Mouse (Mus musculus): ENCODE results near the gene Naa80. TPM values are rescaled to one million over a fixed set of nuclear protein-coding genes. Genes with fewer than 3 reads are reported as not detected.

Naa80 gene
- total RNA-seq, 2 experiments from 2014 or later: 13.0 to 16.2 TPM

DNA sequence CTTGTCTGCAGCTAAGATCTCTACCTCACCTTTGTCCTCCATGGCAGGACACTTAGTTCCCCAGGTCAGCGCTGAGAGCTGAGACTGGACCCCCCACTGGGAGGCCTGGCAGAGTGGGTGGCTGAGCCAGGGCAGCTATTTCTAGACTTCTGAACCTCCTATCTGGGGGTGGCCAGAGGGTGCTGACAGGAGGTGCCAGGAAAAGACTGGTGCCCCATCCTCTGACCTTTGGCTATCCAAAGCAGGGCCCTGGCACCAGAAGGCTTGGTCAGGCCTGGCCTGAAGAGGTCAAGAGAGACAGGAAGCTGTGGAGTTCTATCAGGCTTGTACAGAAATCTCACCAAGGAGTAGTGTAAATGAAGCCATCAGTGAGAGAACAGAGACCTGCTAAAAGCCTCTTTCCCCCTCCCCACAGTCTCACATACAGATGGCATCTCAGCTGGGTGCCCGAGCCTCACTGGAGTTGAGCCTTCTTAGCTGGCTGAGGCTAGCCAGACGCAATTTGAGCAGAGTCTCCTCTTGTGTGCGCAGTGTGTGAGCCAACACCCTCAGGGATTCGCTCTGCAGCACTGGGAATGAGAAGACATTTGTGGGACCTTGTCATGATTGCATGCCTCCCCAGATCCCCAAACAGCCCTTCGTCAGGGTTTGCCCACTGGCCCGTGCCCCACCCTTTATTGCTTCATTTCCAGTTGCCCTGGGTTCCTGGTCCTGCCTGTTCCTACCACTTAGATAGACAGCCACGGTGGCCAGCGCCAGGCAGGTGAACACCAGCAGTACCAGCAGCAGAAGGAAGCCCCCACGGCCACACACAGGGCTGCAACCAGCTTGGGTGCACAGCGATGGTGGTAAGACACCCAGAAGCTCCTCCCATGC lies 14.7 kb downstream of the Naa80 start:
- peak; percentile 70 to 81 for DNase-seq
- intact Hi-C loops (cut with DNase I): no loop called here

DNA sequence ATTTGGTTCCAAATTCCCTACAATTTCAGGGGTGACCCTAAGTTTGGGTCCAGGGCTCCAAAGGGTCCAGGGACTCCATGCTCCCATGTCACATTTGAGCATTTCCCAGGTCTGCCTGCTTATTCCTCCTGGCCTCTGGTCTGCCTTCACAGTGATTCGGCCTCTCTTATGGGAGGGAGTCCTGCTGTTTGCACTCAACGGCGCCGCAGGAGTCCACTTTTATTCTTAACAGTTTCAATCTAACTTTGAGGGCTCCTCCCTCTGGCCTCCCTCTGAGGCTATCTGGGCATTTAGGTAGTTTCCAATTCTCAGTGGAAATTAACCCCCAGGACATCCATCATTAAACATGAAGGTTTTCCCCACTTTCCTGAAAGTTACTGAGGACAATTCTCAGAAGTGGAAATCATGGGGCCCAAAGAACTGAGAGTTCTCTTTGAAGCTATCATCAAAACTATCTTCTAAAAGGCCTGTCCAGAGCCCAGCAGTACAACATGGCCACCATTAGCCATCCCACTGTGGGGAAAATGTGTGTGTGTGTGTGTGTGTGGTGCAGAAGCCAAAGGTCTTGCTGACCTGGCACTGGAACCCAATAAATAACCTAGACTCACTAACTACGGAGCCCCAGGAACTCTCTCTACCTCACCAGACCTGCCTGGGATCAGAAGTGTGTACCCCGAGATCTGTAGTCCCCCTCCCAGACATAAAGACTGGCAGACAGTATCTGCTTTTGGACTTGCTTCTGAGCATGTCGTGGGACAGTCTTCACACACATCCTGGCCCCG lies 15.8 kb downstream of the Naa80 start:
- intact Hi-C loops (cut with DNase I): no loop called here
- no peak for DNase-seq

DNA sequence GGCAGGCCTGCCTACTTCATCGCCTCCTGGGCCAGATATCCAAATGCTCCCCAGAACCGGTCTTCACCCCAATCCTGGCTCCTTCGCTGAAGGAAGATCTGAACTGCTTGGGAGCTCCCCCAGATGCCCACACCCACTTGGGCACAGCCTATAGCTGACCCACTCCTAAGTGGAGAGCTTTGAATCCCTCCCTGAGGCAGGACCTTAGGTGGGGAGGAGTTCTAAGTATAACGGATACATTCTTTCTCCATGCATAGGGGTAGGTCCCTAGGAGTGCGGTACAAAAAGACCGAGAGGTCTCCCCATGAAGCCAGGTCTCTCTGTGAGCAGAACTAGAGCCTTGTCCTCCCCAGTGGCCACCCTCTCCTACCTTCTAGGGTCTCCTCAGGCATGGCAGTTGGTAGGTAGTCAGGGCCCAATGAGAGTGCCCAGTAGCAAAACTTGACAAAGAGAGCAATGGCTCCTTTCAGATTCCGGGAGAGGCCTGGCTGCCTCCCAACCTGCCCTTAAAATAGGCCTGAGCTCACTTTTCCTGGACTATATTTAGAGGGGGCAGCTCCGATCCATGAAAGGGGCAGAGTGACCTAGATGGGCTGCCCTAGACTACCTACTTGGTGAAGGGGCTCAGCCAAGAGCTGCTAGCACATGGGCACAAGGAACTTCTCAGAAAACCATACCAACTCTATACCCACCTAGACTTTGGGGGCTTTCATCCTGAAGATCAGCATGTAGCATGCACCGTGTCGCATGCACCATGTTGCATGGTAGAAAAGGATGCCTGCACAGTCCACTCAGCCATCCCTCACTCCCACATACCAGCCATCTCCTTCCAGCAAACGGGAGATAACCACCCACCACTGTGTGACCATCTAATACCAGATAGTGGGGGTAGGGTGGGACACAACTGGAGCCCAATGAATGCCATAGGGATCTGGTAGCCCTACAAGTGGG lies 18.2 kb downstream of the Naa80 start:
- intact Hi-C loops (cut with DNase I): no loop called here
- peak; percentile 91 for DNase-seq

DNA sequence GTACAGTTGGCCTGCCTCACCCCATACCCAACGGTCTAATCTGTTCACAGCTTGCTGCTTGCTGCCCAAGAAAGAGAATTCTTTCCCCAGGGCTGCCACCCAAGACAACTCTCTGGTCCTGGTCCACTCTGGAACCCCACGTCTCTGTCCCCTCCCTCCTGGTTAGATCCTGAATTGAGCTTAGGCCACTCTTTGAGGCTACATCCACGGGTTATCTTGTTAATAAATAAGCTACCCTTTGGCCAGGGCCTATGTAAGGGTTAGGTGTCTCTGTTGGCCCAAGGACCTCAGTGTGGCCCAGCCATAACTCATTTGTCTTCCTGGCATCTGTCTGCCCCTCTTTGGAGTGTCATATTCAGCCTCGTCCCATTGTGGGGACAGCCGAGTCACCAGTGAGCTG lies 19.7 kb downstream of the Naa80 start:
- no peak for DNase-seq
- intact Hi-C loops (cut with DNase I): no loop called here

DNA sequence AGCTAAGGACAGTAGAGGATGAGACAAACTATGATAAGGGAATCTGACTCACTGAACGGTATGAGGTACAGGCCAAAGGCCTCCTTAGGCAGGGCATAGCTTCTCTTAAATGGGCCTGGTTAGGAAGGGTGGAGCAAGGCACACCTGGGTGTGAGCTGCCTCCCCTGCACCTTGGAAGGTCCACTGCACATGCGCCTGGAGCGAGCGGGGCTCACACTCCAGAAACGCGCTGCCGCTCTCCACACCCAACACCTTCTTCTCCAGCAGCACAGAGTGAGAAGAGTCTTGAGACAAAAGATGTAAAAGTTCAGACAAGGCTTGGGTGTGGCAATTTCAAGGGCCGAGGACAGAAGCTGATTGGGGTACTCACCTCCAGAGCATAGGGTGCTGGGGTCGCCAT lies 20.7 kb downstream of the Naa80 start:
- intact Hi-C loops (cut with DNase I): no loop called here
- DNase-seq: no peak

DNA sequence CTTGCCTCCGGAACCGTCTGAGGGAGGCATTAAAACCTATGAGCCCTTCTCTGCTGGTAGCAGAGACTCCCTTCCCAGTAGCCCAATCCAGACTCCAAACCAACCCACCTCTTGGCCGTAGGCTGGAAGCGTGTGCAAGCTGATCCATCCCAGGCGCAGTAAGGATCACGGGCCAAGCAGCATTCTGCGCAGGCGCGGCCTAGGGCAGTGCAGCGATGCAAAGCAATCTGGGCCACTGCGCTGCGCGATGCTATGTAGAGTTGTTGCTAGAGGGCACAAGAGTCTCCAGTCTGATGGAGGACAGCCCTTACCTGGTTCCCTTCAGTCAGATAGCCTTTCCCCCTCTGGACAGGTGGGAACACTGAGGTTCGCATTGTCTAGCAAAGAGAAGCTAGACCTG lies 21.2 kb downstream of the Naa80 start:
- intact Hi-C loops (cut with DNase I): loop anchor here (5.0 kb wide), 1 partner anchor 137 kb away; no protein-coding TSS in a partner anchor
- no peak for DNase-seq

DNA sequence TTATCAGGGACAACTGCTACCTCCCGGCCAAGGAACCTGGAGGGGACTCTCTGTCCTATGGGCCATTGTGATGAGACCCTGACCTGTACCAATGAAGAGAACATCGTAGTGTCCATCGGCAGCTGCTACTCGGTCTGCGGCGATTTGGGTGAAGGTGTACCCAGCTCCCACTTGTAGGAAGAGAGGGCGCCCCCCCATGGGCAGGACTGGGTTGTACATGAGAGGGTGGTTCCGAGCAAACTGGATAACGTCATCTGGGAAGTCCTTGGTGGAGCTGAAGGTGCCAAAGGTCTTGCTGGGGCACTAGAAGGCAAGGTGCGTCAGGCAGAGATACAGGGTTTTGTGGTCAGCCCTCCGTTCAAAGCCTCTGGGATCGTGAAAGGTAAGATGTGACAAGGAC lies 22.1 kb downstream of the Naa80 start:
- DNase-seq: no peak
- intact Hi-C loops (cut with DNase I): loop anchor here (5.0 kb wide), 1 partner anchor 137 kb away; no protein-coding TSS in a partner anchor

DNA sequence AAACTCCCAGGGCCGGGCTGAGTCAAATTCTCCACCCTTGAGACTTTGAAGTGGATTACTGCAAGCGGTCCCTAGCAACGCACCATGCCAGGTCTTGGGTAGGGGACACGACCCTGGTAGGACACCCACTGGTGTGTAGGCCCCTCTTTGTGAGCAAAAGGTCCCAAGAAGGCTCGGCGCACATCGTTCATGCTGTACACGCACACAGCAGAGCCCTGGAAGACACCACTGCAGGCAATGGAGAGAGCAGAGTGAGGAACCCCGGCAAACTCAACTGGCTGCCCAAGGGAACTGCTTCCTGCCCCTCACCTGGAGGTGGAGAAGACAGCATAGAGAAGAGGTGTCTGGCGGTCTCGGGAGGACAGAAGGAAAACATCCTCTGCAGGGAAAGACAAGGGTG lies 22.6 kb downstream of the Naa80 start:
- no peak for DNase-seq
- intact Hi-C loops (cut with DNase I): loop anchor here (5.0 kb wide), 1 partner anchor 136 kb away; no protein-coding TSS in a partner anchor

DNA sequence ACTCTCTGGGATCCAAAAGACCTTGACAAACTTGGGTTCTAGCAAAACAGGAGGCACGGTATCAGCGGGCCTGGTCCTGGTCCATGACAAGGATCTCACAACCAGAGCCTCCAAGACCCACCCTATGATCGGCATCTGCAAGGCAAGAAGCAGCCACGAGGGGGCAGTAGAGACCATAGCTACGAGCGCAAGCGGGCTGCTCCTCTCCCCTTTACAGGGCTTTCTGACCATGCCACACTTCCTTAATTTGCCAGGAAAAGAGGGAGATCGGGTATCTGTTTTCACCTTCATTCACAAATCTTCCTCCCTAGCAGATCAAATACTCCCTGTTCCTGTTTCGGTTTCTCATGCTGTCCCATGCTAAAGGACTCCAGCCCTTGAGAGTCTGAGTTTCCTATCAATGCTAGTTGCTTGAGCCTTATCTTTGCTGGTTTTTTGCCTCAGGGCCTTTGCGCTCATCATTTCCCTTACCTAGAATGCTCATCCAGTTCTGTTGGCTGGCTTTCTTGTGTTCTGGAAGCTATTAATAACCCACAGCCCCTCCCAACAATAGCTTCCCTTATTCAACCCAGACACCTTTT lies 23.5 kb downstream of the Naa80 start:
- peak; percentile 94 to 97 for DNase-seq
- intact Hi-C loops (cut with DNase I): loop anchor here (1.0 to 5.0 kb wide), 3 partner anchors 42 to 135 kb away; no protein-coding TSS in a partner anchor

DNA sequence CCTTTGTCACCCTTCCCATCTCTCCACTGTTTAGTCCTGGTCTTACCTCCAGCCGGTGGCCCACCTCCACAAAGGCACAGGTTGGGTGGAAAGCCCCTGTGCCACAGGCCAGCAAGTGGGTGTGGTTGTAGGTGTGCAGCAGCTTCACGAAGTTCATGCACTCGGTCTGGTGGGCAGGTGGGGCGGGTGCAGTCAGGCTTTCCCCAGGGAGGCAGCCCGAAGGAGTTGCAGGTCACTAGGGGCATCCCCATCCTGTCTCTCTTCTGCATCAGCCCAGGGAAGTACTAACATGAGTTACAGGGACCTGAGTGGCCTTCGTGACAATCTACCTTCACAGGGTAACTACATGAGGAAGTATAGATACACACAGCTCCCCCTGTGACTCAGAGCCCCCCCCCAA lies 24.6 kb downstream of the Naa80 start:
- intact Hi-C loops (cut with DNase I): loop anchor here (5.0 kb wide), 1 partner anchor 134 kb away; no protein-coding TSS in a partner anchor
- no peak for DNase-seq

DNA sequence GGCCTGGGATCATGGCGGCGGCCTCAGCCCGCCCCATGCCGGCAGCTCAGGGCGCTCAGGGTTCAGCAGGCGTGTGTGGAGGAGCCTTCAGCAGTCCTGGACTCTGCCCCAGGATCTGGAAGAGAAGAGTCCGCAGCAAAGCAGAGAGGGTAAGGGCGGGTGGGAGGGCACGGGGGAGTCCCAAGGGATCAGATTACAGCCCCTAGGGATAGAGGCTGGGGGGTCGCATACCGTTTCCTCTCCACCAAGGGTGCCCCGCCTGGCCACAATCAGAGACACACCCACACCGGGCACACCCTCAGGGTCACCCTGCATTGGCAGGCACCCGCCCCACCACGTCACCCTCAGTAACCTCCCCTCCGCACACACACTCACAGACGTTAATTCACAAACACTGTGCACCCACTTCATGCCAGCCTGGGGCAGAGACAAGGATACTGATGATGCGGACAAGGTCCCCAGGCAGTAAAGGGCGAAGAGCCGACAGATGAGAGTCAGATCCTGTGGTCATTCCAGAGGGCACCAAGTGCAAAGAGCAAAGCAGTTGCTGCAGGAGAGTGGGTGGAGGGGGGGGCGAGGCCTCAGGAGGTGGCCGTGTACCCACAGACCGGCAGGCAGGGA lies 26.5 kb downstream of the Naa80 start:
- peak in 1 of 2 experiments; percentile 58 for DNase-seq
- intact Hi-C loops (cut with DNase I): no loop called here

DNA sequence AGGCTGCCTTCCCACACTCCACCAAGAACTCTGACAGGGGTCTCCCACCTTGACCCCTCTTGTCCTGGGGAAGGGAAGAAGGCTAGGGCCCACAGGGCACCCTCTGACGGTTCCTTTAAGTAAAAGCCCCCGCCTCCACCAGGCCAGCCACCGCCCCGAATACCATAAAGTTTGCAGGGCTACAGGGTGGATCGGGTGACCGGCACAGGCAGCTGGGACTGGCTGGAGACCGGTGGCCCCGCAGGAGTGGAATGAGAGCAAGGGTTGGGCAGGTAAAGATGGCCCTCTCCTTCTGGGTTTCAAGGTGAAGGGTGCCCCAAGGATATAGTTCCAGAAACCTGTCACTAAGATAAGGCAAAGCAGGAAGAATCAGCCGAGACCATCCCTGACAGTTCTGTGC lies 27.9 kb downstream of the Naa80 start:
- DNase-seq: peak in 1 of 2 experiments; percentile 63
- intact Hi-C loops (cut with DNase I): no loop called here

DNA sequence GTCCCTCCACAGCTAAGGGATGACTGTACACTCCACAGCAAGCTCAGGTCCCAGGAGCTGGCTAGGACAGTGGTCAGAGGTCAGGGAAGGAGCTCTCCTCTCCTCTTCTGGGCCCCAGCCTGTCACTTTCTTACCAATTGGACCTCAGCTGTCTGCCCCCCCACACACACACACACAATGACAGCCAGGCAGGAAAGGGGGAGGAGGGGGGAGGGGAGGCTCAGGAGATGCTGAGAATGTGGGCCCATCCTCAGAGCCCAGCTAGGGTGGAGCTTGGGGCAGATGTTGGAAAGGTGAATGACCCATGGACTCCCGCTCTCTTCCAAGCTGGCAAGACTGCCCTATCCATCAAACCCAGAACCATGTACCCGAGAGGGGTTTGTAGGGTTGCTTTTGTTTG lies 28.3 kb downstream of the Naa80 start:
- intact Hi-C loops (cut with DNase I): no loop called here
- no peak for DNase-seq

DNA sequence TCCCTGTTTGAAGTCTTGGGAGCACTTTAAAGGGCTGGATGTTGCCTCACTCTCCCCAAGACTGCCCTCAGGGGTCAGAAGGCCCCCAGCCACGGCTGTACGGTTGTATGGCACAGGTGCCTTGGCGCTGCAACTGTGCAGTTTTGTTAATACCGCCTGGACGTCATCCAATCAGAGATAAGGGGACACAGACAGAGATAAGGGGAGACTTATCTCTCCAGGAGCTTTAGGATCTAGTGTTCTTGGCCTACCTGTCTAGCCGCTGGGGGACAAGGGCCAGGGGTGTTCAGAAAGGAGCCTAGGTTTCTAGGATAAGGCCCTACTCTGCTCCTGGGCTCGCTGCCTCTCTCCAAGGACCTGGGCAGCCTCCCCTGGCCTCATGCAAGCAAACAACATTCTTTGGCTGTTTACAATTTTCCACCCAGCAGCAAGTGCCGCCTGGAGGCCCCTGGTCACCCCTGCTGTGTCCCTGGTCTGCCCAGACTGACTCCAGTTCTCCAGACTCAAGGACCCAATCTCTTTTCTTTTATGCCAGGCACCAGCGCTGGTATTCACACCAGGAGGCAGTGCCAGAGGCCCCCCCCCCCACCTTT lies 29.1 kb downstream of the Naa80 start:
- intact Hi-C loops (cut with DNase I): no loop called here
- DNase-seq: peak in 1 of 2 experiments; percentile 45

DNA sequence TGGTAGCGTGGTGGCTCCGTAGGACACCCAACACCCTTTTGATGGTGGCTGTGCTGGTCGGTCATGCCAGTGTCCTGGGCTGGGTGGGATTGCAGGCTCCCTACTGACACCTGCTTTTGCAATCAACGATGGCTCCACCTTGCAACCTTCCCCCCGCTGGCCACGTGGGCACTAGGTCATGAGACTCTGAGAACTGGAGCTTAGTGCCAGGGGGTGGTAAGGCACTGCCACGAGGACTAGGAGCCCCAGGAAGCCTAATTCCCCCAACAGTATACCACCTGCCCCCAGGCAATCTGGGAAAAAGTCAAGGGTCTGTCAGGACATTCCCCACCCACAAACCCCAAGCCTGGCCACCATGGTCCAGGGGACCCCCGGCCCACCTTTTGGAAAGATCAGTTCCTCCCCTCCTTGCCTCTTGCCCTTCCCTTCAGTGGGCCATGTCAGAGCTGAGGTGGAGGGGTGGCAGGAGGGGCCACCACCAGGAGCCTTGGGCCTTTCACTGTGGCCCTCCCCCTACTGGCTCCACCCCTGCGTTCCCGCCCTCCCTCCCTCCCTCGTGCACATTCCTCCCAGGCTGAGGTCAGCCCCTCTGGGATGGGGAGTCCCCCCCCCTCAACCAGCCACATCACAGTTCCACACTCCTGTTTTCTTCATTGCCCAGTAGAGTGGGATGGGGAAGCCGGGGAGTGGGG lies 30.2 kb downstream of the Naa80 start, which contains the start of gene Sema3b:
TSS of gene Sema3b (minus strand) at position 489 of the 692 bp plus-strand sequence.
- intact Hi-C loops (cut with DNase I): no loop called here
- peak in 1 of 2 experiments; percentile 57 for DNase-seq

DNA sequence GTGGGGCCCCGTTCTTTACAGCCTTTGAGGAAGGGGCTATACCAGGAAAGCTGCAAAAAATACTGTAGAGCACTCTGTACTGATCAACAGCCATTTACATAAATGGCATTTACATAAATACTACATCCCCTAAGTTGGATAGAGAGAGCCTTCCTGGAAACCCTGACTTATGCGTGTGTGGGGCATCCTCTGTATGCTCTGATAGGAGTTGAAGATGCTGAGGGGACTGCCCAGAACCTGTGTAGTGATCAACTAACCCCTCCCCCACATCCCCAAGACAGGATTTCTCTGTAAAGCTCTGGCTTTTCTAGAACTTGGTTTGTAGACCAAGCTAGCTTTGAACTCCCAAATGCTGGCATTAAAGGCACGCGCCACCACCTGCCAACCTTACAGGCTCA lies 30.7 kb downstream of the Naa80 start:
- intact Hi-C loops (cut with DNase I): no loop called here
- DNase-seq: no peak

DNA sequence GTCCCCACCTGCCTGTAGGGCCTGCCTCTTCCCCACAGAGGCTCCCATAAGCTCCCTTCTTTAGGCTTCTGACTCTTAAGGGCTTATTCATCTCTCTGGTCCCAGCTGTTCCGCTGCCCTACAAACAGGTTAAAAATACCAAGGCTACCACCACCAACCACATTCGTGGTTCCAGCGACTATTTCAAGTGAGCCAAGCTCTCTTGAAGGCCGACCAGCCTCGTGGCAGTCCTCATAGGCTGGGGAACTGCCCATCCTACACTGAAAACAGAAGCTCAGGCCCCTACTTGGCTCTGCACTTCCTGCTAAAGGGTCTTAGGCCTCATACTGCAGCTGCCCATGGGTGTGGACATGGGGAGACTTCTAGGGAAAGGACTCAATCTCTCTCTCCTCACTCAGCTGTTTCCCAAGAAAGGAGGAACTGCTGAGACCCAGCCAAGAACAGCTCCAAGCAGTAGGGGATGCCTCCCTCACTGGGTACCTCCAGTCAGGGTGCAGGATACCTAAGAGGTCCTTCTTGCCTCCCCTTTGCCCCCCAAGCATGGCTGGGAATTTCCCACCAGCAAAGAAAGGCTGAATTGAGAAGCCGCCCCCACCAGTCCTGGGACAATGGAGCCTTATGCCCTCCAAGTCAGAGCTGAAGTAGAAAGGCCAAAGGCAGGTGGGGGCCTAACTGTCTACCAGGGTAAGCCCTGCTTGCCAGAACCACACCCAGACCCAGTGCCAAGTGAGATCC lies 32.9 kb downstream of the Naa80 start:
- intact Hi-C loops (cut with DNase I): loop anchor here (2.0 kb wide), 1 partner anchor 21 kb away; no protein-coding TSS in a partner anchor
- DNase-seq: peak in 1 of 2 experiments; percentile 62
